Mouse (Mus musculus) liver, postnatal 0 days (tissue): Measurements from ENCODE around the gene Ttc33. TPM values are rescaled to one million over a fixed set of nuclear protein-coding genes. Genes with fewer than 3 reads are reported as not detected.

Experiments used
- ATAC-seq: fragments of 200-750 bp; cut with Nextera tagmentation; 2 replicates; pipeline ENCODE4 v1.8.0; 2017; ENCODE audit warnings: mild to moderate bottlenecking, moderate library complexity
- DNase-seq: peaks from one replicate; pipeline ENCODE4 v3.0.0-alpha.2; 2016
- H3K27ac ChIP-seq: fragments of 300-500 bp; sonication (generic); 2 replicates; pipeline ENCODE4 v1.5.1; 2014; ENCODE audit warnings: antibody characterized with exemption, moderate library complexity, mild to moderate bottlenecking, low read depth
- H3K27me3 ChIP-seq: fragments of 300-500 bp; sonication (generic); 2 replicates; pipeline ENCODE4 v1.6.1; 2014; ENCODE audit warnings: low read length, control low read depth, mixed read lengths; ENCODE audit not compliant: insufficient read depth
- H3K36me3 ChIP-seq: fragments of 300-500 bp; sonication (generic); replicated peaks from 2 replicates; pipeline ENCODE4 v1.6.1; 2014; ENCODE audit warnings: mild to moderate bottlenecking, control low read depth, low read length, moderate library complexity, mixed read lengths; ENCODE audit not compliant: insufficient read depth
- H3K4me1 ChIP-seq: fragments of 300-500 bp; sonication (generic); 2 replicates; pipeline ENCODE4 v1.6.1; 2014; ENCODE audit warnings: antibody characterized with exemption, mild to moderate bottlenecking, control low read depth; ENCODE audit not compliant: insufficient read depth
- H3K4me2 ChIP-seq: fragments of 300-500 bp; sonication (generic); 2 replicates; pipeline ENCODE4 v1.6.1; 2014; ENCODE audit warnings: low read depth, mild to moderate bottlenecking, low read length, moderate library complexity, mixed read lengths
- H3K4me3 ChIP-seq: fragments of 300-500 bp; sonication (generic); 2 replicates; pipeline ENCODE4 v1.5.1; 2014; ENCODE audit warnings: low read depth, low read length
- H3K9ac ChIP-seq: fragments of 300-500 bp; sonication (generic); replicated peaks from 2 replicates; pipeline ENCODE4 v1.6.1; 2014; ENCODE audit warnings: mild to moderate bottlenecking, moderate library complexity
- H3K9me3 ChIP-seq: fragments of 300-500 bp; sonication (generic); 2 replicates; pipeline ENCODE4 v1.6.1; 2016; ENCODE audit warnings: mild to moderate bottlenecking, control low read depth, low read length, mixed read lengths
- CTCF ChIP-seq: sonication (generic); IDR thresholded peaks from 2 replicates; pipeline ENCODE4 v1.5.1; 2016; ENCODE audit warnings: antibody characterized with exemption, low read depth
- EP300 ChIP-seq: IDR thresholded peaks from 2 replicates; pipeline ENCODE4 v1.6.1; 2016; ENCODE audit warnings: antibody characterized with exemption, low read depth, mild to moderate bottlenecking
- WGBS: fragments of 180-500 bp; shearing (Covaris S2); extraction: QIAGEN DNeasy Blood & Tissue Kit; methylation state at CpG from one replicate; pipeline ENCODE4 v1.1.7; 2014; ENCODE audit not compliant: insufficient replicate concordance; 5-methylcytosine and 5-hydroxymethylcytosine counted together
- polyA plus RNA-seq: library from polyadenylated mRNA; unstranded; fragments of >200 nt; fragmentation: Nextera tagmentation; extraction: Ambion mirVana; gene quantifications from 2 replicates; pipeline ENCODE4 v1.2.1, GENCODE M21; 2015

The Ttc33 gene
- polyA plus RNA-seq, 1 experiment from 2014 or later, result 16.3 TPM

DNA sequence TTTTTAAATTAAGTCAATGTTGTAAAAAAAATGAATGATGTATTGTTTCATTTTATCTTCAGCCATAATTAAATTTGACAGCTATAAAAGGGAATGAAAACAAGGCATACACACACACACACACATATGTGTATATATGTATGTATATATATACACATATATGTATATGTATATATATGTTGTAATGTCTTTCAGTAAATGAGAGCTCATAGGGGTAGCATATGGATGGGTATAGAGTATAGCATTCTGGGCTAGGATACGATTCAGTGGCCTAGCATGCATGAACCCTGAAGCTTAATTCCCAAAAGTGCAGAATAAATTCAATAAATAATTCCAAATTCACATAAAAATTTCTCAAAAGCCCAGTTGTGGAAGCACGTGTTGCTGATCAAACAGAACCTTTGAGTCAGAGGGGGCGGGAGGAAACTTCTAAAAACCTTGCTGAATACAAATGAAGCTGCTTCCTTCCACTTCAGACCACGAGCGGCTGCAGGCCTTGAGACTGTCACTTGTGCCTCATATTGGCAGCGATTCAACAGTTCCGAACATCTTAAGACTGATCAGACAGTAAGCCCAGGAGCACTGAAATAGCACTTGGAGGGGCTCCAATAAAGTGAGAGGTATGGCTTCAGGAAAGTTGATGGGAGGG is 51.8 kb downstream of the Ttc33 start:
- H3K4me3 ChIP-seq, result no peak overlapping the region
- 38% methylated on average over 7 of the region's 7 CpGs for WGBS
- H3K27me3 ChIP-seq, result peaks cover 3% of the 10 kb centered on the region
- ATAC-seq, result no peak
- no peak for DNase-seq
- no peak overlapping the region for H3K4me2 ChIP-seq
- H3K9me3 ChIP-seq, result no peaks in the 10 kb centered on the region
- TF ChIP-seq EP300 (no peak), CTCF (no peak)
- 0 out of 2 replicates have a peak overlapping the region, but pooled peaks have one; percentile 26 for H3K9ac ChIP-seq
- peaks cover 19% of the 10 kb centered on the region for H3K4me1 ChIP-seq
- 0 out of 2 replicates have a peak, but pooled peaks cover 3% of the 10 kb centered on the region for H3K36me3 ChIP-seq
- H3K27ac ChIP-seq, result no peak overlapping the region

DNA sequence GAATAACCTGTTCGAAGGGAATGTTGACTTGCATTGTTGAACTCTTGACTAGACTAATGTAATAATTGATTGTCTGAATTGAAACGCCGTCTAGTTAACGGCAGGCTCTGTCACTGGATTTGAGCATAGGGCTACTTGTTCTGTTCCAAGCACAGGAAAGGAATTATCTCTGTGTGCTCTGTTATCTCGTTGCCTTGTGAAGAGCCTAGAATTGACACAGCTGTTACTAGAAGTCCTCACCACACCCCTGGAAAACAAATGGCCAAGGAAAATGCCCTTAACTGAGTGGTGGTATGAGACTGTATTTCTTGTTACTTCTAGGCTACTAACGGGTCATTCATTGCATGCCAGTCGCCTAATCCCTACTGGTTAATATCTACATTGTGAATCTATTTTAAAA is 52.7 kb downstream of the Ttc33 start:
- Histone ChIP-seq H3K4me2 (peak overlapping the region; percentile 22; the same call in 1 of the 2 replicates), H3K36me3 (0 out of 2 replicates have a peak, but pooled peaks cover 3% of the 10 kb centered on the region), H3K9me3 (no peaks in the 10 kb centered on the region), H3K4me3 (no peak overlapping the region), H3K27ac (no peak overlapping the region), H3K27me3 (peaks cover 12% of the 10 kb centered on the region), H3K4me1 (peaks cover 28% of the 10 kb centered on the region), H3K9ac (no peak overlapping the region)
- 56% methylated on average over 7 of the region's 7 CpGs for WGBS
- ATAC-seq (no peak), DNase-seq (no peak)
- TF ChIP-seq CTCF (no peak), EP300 (no peak)

DNA sequence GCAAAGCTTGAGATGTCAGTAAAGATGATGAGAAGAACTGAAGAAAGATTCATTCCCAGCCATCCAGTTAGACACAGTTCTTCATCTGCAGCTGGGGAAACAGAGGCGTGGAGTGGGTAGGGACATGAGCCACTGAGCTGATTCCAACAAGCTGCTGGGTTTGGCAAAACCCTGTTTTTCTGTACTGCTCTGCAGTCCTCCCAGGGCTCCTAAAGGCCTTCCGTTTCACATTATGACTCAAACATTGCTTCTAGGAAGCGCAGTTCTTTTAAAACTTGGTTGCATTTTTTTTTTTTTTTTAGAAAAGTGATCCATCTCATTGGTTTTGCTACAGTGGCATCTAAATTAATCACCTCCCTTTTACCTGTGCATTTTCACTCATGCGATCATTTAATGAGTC is 53.2 kb downstream of the Ttc33 start:
- no peak overlapping the region for H3K9ac ChIP-seq
- no peak overlapping the region for H3K4me3 ChIP-seq
- 80% methylated on average over 4 of the region's 4 CpGs for WGBS
- ATAC-seq (no peak), DNase-seq (no peak)
- peaks cover 15% of the 10 kb centered on the region for H3K27me3 ChIP-seq
- H3K4me2 ChIP-seq, result peak overlapping the region; percentile 11; the same call in 1 of the 2 replicates
- H3K36me3 ChIP-seq, result 0 out of 2 replicates have a peak, but pooled peaks cover 3% of the 10 kb centered on the region
- peaks cover 33% of the 10 kb centered on the region for H3K4me1 ChIP-seq
- no peaks in the 10 kb centered on the region for H3K9me3 ChIP-seq
- no peak for TF ChIP-seq EP300
- no peak for TF ChIP-seq CTCF
- no peak overlapping the region for H3K27ac ChIP-seq

DNA sequence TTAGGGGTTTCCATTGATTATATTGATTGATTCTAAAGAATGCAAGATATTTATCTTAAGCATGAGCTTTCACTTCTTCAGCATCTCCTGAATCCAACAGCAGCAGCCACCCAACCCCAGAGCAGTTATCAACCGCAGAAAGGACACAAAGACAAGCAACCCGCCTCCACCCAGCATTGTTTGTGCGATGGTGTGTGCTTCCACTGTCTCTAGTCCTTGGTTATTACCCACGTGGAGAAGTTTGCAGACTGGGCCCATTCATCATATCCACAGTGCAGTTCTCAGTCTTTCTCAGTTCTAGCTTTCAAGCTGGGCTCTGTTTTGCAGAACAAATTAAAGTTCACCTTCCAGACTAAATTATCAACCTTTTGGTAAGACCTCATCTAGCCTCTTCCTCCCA is 54.0 kb downstream of the Ttc33 start:
- Histone ChIP-seq H3K36me3 (0 out of 2 replicates have a peak, but pooled peaks cover 3% of the 10 kb centered on the region), H3K4me3 (peak overlapping the region; percentile 27), H3K9ac (0 out of 2 replicates have a peak overlapping the region, but pooled peaks have one; percentile 26), H3K4me2 (peak overlapping the region; percentile 99), H3K27me3 (peaks cover 17% of the 10 kb centered on the region), H3K27ac (0 out of 2 replicates have a peak overlapping the region, but pooled peaks have one; percentile 8), H3K4me1 (peaks cover 41% of the 10 kb centered on the region), H3K9me3 (no peaks in the 10 kb centered on the region)
- 41% methylated on average over 4 of the region's 4 CpGs for WGBS
- DNase-seq (no peak), ATAC-seq (no peak)
- no peak for TF ChIP-seq EP300
- no peak for TF ChIP-seq CTCF

DNA sequence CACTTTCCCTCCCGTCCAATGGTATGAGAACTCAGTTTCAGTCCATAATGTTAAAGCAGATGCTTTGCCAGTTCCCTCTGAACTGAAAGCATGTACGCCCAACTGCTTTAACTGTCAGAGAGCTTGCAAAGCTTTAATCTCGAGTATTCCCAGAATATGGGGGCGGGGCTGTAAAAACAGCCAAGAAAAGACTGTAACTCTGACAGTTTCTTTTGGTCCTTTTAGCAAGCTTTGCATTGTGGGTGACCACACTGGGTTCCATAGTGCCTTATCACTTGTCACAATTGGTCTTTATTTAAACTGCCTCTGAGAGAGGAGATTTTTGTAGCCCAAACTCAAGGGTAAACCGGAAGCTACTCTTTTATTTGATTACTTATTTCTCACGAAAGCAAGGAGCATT is 54.6 kb downstream of the Ttc33 start:
- peak overlapping the region; percentile 8; the same call in 1 of the 2 replicates for H3K27ac ChIP-seq
- H3K4me3 ChIP-seq, result peak overlapping the region; percentile 27
- ATAC-seq (no peak), DNase-seq (peak; percentile 18)
- peaks cover 46% of the 10 kb centered on the region for H3K4me1 ChIP-seq
- 0 out of 2 replicates have a peak overlapping the region, but pooled peaks have one; percentile 26 for H3K9ac ChIP-seq
- peaks cover 20% of the 10 kb centered on the region for H3K27me3 ChIP-seq
- TF ChIP-seq EP300 (peak; percentile 84), CTCF (no peak)
- H3K4me2 ChIP-seq, result peak overlapping the region; percentile 99
- no peaks in the 10 kb centered on the region for H3K36me3 ChIP-seq
- no peaks in the 10 kb centered on the region for H3K9me3 ChIP-seq
- 32% methylated on average over 6 of the region's 6 CpGs for WGBS

DNA sequence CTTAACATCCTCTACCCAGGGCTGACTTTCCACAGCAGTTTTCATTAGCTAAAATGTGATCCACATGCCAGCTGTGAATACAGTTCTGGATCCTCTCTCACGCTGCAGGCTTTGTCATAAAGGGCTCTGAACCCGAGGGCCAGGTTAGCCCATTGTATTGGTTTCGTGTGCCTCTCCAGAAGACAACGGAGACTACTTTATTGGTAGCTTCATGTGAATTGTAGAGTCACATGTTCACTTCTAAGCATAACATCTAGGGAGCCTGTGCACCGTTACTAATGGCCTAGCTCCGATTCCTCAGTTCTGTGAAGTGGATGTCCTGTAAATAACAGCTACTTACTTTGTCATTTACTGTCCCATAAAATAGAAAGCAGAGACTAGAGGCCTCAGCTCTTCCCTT is 55.0 kb downstream of the Ttc33 start:
- WGBS, result 59% methylated on average over 6 of the region's 6 CpGs
- no peak for TF ChIP-seq EP300
- no peak for TF ChIP-seq CTCF
- DNase-seq (no peak), ATAC-seq (no peak)
- Histone ChIP-seq H3K27me3 (peaks cover 22% of the 10 kb centered on the region), H3K9ac (no peak overlapping the region), H3K36me3 (no peaks in the 10 kb centered on the region), H3K9me3 (no peaks in the 10 kb centered on the region), H3K4me3 (peak overlapping the region; percentile 27; the same call in 1 of the 2 replicates), H3K27ac (peak overlapping the region; percentile 8; the same call in 1 of the 2 replicates), H3K4me1 (peaks cover 45% of the 10 kb centered on the region), H3K4me2 (peak overlapping the region; percentile 99)
